Mouse (Mus musculus): Measurements from ENCODE around the gene Tmem107. TPM values are rescaled to one million over a fixed set of nuclear protein-coding genes. Genes with fewer than 3 reads are reported as not detected.
A peak's percentile ranks its signal among the peaks of the same experiment; 100 is the strongest.

The Tmem107 gene
- polyA plus RNA-seq, 1 experiment from 2014 or later, result 41.7 TPM

- H3K9ac ChIP-seq, result 0 out of 2 replicates have a peak overlapping the region, but pooled peaks have one; percentile 32
Observed at GRCm38 (mm10) chr11:69046395-69046774, 24.2 kb upstream of the Tmem107 start.

GRCm38 (mm10) chr11:69047592-69047991 lies 23.0 kb upstream of the Tmem107 start:
- Histone ChIP-seq H3K4me3 (no peak overlapping the region), H3K9ac (no peak overlapping the region), H3K36me3 (no peaks in the 10 kb centered on the region), H3K4me2 (peak overlapping the region; percentile 4; the same call in 1 of the 2 replicates), H3K4me1 (replicated peaks) (peaks cover 9% of the 10 kb centered on the region), H3K27me3 (no peaks in the 10 kb centered on the region), H3K27ac (replicated peaks) (no peak overlapping the region), H3K9me3 (no peaks in the 10 kb centered on the region)
- 87% methylated on average over 12 of the region's 12 CpGs for WGBS
- ATAC-seq (ENCODE audit: low FRiP score, low read depth), result no peak

More at GRCm38 (mm10) chr11:69046395-69046774, 24.2 kb upstream of the Tmem107 start:
- no peak for ATAC-seq (ENCODE audit: low FRiP score, low read depth)
- Histone ChIP-seq H3K36me3 (no peaks in the 10 kb centered on the region), H3K4me3 (peak overlapping the region; percentile 53), H3K27ac (replicated peaks) (no peak overlapping the region), H3K4me2 (peak overlapping the region; percentile 91), H3K27me3 (no peaks in the 10 kb centered on the region), H3K4me1 (replicated peaks) (peaks cover 9% of the 10 kb centered on the region), H3K9me3 (no peaks in the 10 kb centered on the region)
- 18% methylated on average over 9 of the region's 9 CpGs for WGBS

GRCm38 (mm10) chr11:69048151-69048550 lies 22.5 kb upstream of the Tmem107 start:
- H3K27ac ChIP-seq (replicated peaks), result no peak overlapping the region
- 95% methylated on average over 14 of the region's 14 CpGs for WGBS
- ATAC-seq (ENCODE audit: low FRiP score, low read depth), result no peak

GRCm38 (mm10) chr11:69050748-69051147 lies 19.9 kb upstream of the Tmem107 start:
- Histone ChIP-seq H3K27me3 (no peaks in the 10 kb centered on the region), H3K9me3 (no peaks in the 10 kb centered on the region), H3K4me3 (no peak overlapping the region), H3K36me3 (no peaks in the 10 kb centered on the region), H3K4me1 (replicated peaks) (peaks cover 8% of the 10 kb centered on the region), H3K4me2 (no peak overlapping the region), H3K9ac (no peak overlapping the region), H3K27ac (replicated peaks) (no peak overlapping the region)
- no peak for ATAC-seq (ENCODE audit: low FRiP score, low read depth)
- WGBS, result 84% methylated on average over 8 of the region's 8 CpGs

More at GRCm38 (mm10) chr11:69048151-69048550, 22.5 kb upstream of the Tmem107 start:
- H3K4me2 ChIP-seq, result no peak overlapping the region
- peaks cover 9% of the 10 kb centered on the region for H3K4me1 ChIP-seq (replicated peaks)
- no peak overlapping the region for H3K4me3 ChIP-seq
- H3K9me3 ChIP-seq, result no peaks in the 10 kb centered on the region
- no peaks in the 10 kb centered on the region for H3K36me3 ChIP-seq
- H3K27me3 ChIP-seq, result no peaks in the 10 kb centered on the region
- no peak overlapping the region for H3K9ac ChIP-seq

- no peaks in the 10 kb centered on the region for H3K9me3 ChIP-seq
- H3K4me1 ChIP-seq (replicated peaks), result no peaks in the 10 kb centered on the region
- H3K9ac ChIP-seq, result no peak overlapping the region
- H3K4me3 ChIP-seq, result no peak overlapping the region
- no peak overlapping the region for H3K27ac ChIP-seq (replicated peaks)
- WGBS, result 63% methylated on average over 4 of the region's 4 CpGs
- no peak for ATAC-seq (ENCODE audit: low FRiP score, low read depth)
- no peaks in the 10 kb centered on the region for H3K36me3 ChIP-seq
- no peak overlapping the region for H3K4me2 ChIP-seq
- no peaks in the 10 kb centered on the region for H3K27me3 ChIP-seq
Observed at GRCm38 (mm10) chr11:69051771-69052170, 18.8 kb upstream of the Tmem107 start.

GRCm38 (mm10) chr11:69052824-69053421 lies 17.7 kb upstream of the Tmem107 start:
- Histone ChIP-seq H3K36me3 (no peaks in the 10 kb centered on the region), H3K4me2 (no peak overlapping the region), H3K4me1 (replicated peaks) (peaks cover 2% of the 10 kb centered on the region), H3K4me3 (no peak overlapping the region), H3K27ac (replicated peaks) (no peak overlapping the region), H3K27me3 (no peaks in the 10 kb centered on the region), H3K9ac (no peak overlapping the region), H3K9me3 (no peaks in the 10 kb centered on the region)
- no peak for ATAC-seq (ENCODE audit: low FRiP score, low read depth)
- 93% methylated on average over 2 of the region's 2 CpGs for WGBS

GRCm38 (mm10) chr11:69053848-69054247 lies 16.8 kb upstream of the Tmem107 start:
- no peak for ATAC-seq (ENCODE audit: low FRiP score, low read depth)
- Histone ChIP-seq H3K9ac (no peak overlapping the region), H3K27me3 (no peaks in the 10 kb centered on the region), H3K4me3 (no peak overlapping the region), H3K36me3 (no peaks in the 10 kb centered on the region), H3K4me2 (no peak overlapping the region), H3K4me1 (replicated peaks) (peaks cover 11% of the 10 kb centered on the region), H3K27ac (replicated peaks) (no peak overlapping the region), H3K9me3 (no peaks in the 10 kb centered on the region)
- 77% methylated on average over 3 of the region's 3 CpGs for WGBS

- H3K4me2 ChIP-seq, result peak overlapping the region; percentile 68
- H3K36me3 ChIP-seq, result no peaks in the 10 kb centered on the region
- H3K4me1 ChIP-seq (replicated peaks), result peaks cover 32% of the 10 kb centered on the region
- peak overlapping the region; percentile 79 for H3K4me3 ChIP-seq
- no peaks in the 10 kb centered on the region for H3K27me3 ChIP-seq
- peak overlapping the region; percentile 57 for H3K9ac ChIP-seq
- no peak for ATAC-seq (ENCODE audit: low FRiP score, low read depth)
- 64% methylated on average over 2 of the region's 2 CpGs for WGBS
- H3K27ac ChIP-seq (replicated peaks), result peak overlapping the region; percentile 95
- H3K9me3 ChIP-seq, result no peaks in the 10 kb centered on the region
Observed at GRCm38 (mm10) chr11:69058265-69058664, 12.3 kb upstream of the Tmem107 start.

- Histone ChIP-seq H3K4me3 (peak overlapping the region; percentile 79), H3K27me3 (no peaks in the 10 kb centered on the region), H3K4me1 (replicated peaks) (peaks cover 33% of the 10 kb centered on the region), H3K36me3 (no peaks in the 10 kb centered on the region), H3K9ac (peak overlapping the region; percentile 57), H3K9me3 (no peaks in the 10 kb centered on the region), H3K4me2 (peak overlapping the region; percentile 68), H3K27ac (replicated peaks) (peak overlapping the region; percentile 95)
- ATAC-seq (ENCODE audit: low FRiP score, low read depth), result no peak; the same call in 1 of the 2 replicates
- under 1% methylated on average over 19 of the region's 19 CpGs for WGBS
Observed at GRCm38 (mm10) chr11:69058729-69059356, 11.8 kb upstream of the Tmem107 start.

- whole genome bisulfite sequencing, result under 1% methylated on average over 64 of the region's 64 CpGs
- Histone ChIP-seq H3K27me3 (no peaks in the 10 kb centered on the region), H3K4me1 (replicated peaks) (peaks cover 39% of the 10 kb centered on the region), H3K9me3 (no peaks in the 10 kb centered on the region), H3K27ac (replicated peaks) (peak within 1 kb of the TSS; percentile 95), H3K9ac (peak within 1 kb of the TSS; percentile 87), H3K4me2 (peak within 1 kb of the TSS; percentile 68), H3K4me3 (peak within 1 kb of the TSS; percentile 79), H3K36me3 (no peaks in the 10 kb centered on the region)
- ATAC-seq (ENCODE audit: low FRiP score, low read depth), result peak; percentile 95
Observed at GRCm38 (mm10) chr11:69059357-69059974, 11.1 kb upstream of the Tmem107 start, which contains the start of gene Borcs6. Borcs6 (plus strand) TSS chr11:69059717.

GRCm38 (mm10) chr11:69059975-69060411 lies 10.6 kb upstream of the Tmem107 start:
- Histone ChIP-seq H3K27me3 (no peaks in the 10 kb centered on the region), H3K36me3 (no peaks in the 10 kb centered on the region)
- under 1% methylated on average over 38 of the region's 49 CpGs for WGBS

More at GRCm38 (mm10) chr11:69059975-69060411, 10.6 kb upstream of the Tmem107 start:
- Histone ChIP-seq H3K9me3 (no peaks in the 10 kb centered on the region), H3K9ac (peak overlapping the region; percentile 87), H3K27ac (replicated peaks) (peak overlapping the region; percentile 95), H3K4me3 (peak overlapping the region; percentile 79), H3K4me2 (peak overlapping the region; percentile 68), H3K4me1 (replicated peaks) (peaks cover 42% of the 10 kb centered on the region)
- no peak for ATAC-seq (ENCODE audit: low FRiP score, low read depth)
